Mouse (Mus musculus) spleen, postnatal 10 days (tissue): Measurements from ENCODE around the gene Aqp5.

Source experiments
- DNase-seq, 2 experiments: peaks; one replicate each; pipeline ENCODE4 v3.0.0; 2021 to 2022; ENCODE audit warnings: low spot score in 2 of 2

Gene Aqp5

DNA sequence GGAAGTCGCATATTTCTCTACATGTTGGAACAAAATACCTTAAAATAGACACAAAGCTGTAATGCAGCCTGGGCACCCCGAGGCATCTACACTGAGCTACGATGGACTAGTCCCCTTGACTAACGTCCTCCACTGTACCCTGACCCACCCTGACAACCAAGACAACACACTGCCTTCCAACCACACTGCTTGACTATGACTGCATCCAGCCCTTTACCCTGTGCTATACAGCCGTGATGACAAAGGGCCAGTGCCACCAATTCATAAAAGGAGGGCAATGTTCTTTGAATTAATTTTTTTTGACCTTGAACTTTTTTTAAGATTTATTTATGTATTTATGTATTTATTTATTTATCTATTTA, 47.5 kb downstream of the Aqp5 start:
- DNase-seq, result no peak

DNA sequence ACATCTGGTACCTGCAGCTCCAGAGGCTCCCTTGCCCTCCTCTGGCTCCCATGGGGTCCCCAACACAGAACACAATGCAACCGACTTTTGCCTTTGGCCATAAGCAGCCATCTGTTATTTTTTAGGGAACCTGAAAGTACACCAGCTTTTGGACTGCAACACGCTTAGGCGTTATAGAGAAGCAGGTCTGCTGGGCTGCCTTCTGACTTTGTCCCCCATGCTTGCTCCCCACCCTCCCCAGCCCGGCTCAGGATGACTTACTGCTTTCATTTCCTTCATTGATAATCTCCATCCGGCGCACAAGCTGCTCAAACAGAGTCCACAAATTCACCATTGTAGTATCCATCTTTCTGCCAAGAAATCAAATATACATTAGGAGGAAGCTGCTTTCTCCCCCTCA, 52.0 kb downstream of the Aqp5 start:
- no peak for DNase-seq

DNA sequence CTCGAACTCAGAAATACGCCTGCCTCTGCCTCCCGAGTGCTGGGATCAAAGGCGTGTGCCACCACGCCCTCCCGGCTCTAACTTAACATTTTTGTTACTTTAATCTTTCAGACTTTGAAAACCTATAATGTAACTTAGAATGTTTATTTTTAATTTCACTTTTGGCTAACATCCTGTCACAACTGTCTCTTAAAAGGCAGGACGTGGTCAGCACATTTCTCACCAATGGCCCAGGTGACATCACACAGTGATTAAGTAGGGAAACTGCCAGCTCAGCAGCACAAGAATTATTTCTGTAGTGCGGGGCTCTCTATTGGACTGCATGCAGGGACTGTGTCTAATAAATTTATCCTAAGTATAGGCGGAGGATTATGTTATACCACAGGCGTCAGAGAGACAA, 53.2 kb downstream of the Aqp5 start:
- DNase-seq, result no peak
